Mouse (Mus musculus): Measurements from ENCODE around the gene Olfr536. TPM values are rescaled to one million over a fixed set of nuclear protein-coding genes. Genes with fewer than 3 reads are reported as not detected.
"Not testable (repeated sequence)": the region's sequence is repeated elsewhere in the genome, so short reads cannot be mapped to it uniquely, and the experiment has no call there.

The Olfr536 gene
- not detected for total RNA-seq (2021)

GRCm38 (mm10) chr7:140507346-140508021, at the start of gene Olfr536:
Olfr536 (minus strand) TSS chr7:140507396.
- DNase-seq (ENCODE audit: low spot score in 2 of 2), result peak in 1 of 2 experiments; percentile 7
- intact Hi-C loops (cut with DNase I), result not testable (repeated sequence)

- intact Hi-C loops (cut with DNase I), result no loop called here
- no peak for DNase-seq (ENCODE audit: low spot score in 2 of 2)
Measured at GRCm38 (mm10) chr7:140539746-140540145, 32.5 kb upstream of the Olfr536 start.

- intact Hi-C loops (cut with DNase I), result no loop called here
Measured at GRCm38 (mm10) chr7:140494702-140495101, 12.5 kb downstream of the Olfr536 start.

GRCm38 (mm10) chr7:140494231-140494630, 13.0 kb downstream of the Olfr536 start:
- intact Hi-C loops (cut with DNase I), result no loop called here
- DNase-seq (ENCODE audit: low spot score in 2 of 2), result no peak

More at GRCm38 (mm10) chr7:140494702-140495101, 12.5 kb downstream of the Olfr536 start:
- DNase-seq (ENCODE audit: low spot score in 2 of 2), result no peak

- intact Hi-C loops (cut with DNase I), result no loop called here
- no peak for DNase-seq (ENCODE audit: low spot score in 2 of 2)
Measured at GRCm38 (mm10) chr7:140488981-140489380, 18.2 kb downstream of the Olfr536 start.

- DNase-seq (ENCODE audit: low spot score in 2 of 2), result no peak
- intact Hi-C loops (cut with DNase I), result no loop called here
Measured at GRCm38 (mm10) chr7:140483916-140484315, 23.3 kb downstream of the Olfr536 start, which contains the start of gene Olfr535. Olfr535 (plus strand) TSS chr7:140484216.

- DNase-seq (ENCODE audit: low spot score in 2 of 2), result peak; percentile 46 to 56
- intact Hi-C loops (cut with DNase I), result loop anchor here (10.0 kb wide), 1 partner anchor 284 kb away; no protein-coding TSS in a partner anchor
Measured at GRCm38 (mm10) chr7:140478733-140479132, 28.5 kb downstream of the Olfr536 start.

GRCm38 (mm10) chr7:140477886-140478285, 29.3 kb downstream of the Olfr536 start:
- intact Hi-C loops (cut with DNase I), result loop anchor here (10.0 kb wide), 1 partner anchor 283 kb away; no protein-coding TSS in a partner anchor
- DNase-seq (ENCODE audit: low spot score in 2 of 2), result peak; percentile 12 to 20

- DNase-seq (ENCODE audit: low spot score in 2 of 2); intact Hi-C loops (cut with DNase I): not testable (repeated sequence)
Measured at GRCm38 (mm10) chr7:140463070-140463469, 44.1 kb downstream of the Olfr536 start, which contains the start of gene Olfr533. Olfr533 (plus strand) TSS chr7:140463370.

Other genes with a start within 250 kb of the Olfr536 start
- not detected for gene Olfr525, start 186.5 kb downstream of the Olfr536 start, total RNA-seq (2021)
- not detected for gene Olfr527, start 173.4 kb downstream of the Olfr536 start, total RNA-seq (2021)
- gene Olfr60, start 145.7 kb downstream of the Olfr536 start, total RNA-seq (2021), result not detected
- gene Olfr530, start 131.1 kb downstream of the Olfr536 start, total RNA-seq (2021), result not detected
- not detected for gene Olfr531, start 104.5 kb downstream of the Olfr536 start, total RNA-seq (2021)
- not detected for gene Olfr532, start 85.8 kb downstream of the Olfr536 start, total RNA-seq (2021)
- not detected for gene Olfr533, start 44.0 kb downstream of the Olfr536 start, total RNA-seq (2021)
- gene Olfr535, start 23.2 kb downstream of the Olfr536 start, total RNA-seq (2021), result not detected
- not detected for gene Olfr538, start 60.5 kb upstream of the Olfr536 start, total RNA-seq (2021)
- gene Olfr46, start 93.9 kb upstream of the Olfr536 start, total RNA-seq (2021), result under 1 TPM; 0.05 to 0.36 TPM
- gene Olfr61, start 121.6 kb upstream of the Olfr536 start, total RNA-seq (2021), result not detected
- gene Olfr53, start 139.1 kb upstream of the Olfr536 start, total RNA-seq (2021), result not detected
- under 1 TPM in 1 of 2 experiments, not detected in 1; 0.07 TPM for gene Olfr539, start 152.5 kb upstream of the Olfr536 start, total RNA-seq (2021)
- not detected for gene Olfr45, start 174.6 kb upstream of the Olfr536 start, total RNA-seq (2021)
- not detected for gene Olfr541, start 189.9 kb upstream of the Olfr536 start, total RNA-seq (2021)